Comparison of ENCODE assay signal across 9 mouse cellular contexts in the genomic region with DNA sequence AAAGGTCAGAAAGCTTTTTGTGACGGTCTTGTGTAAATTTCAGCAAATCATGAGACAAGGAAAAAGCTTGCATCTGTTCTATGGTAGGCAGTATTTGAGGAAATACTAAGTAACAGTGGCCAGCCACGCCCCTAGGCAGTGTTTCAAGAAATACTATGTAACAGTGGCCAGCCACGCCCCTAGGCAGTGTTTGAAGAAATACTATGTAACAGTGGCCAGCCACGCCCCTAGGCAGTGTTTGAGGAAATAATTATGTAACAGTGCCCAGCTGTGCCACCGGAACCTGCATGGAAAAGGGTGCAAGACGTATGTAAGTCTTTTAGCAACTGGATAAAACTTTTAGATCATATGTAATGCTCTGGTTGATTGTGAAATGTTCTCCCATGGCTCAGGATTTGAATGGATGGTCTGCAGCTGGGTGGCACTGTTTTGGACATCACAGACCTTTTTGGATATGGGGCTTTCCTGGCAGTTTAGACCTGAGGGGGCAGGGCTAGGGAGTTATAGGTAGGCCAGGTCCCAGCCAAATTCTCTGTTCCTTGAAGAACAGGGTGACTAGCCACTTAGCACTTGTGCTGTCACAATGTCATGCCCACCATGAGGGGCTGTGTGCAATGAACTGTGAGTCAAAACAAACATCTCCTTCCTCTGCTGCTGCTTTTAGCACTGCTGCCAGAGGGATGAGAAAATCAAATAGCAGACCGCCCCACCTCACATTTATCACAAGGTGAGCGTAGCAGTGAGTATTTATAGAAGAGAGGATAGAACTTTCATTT. TPM values are rescaled to one million over a fixed set of nuclear protein-coding genes. Genes with fewer than 3 reads are reported as not detected.
DNase-seq lines count a peak whose midpoint lies in the region; ATAC-seq and TF ChIP-seq lines count a peak whose summit lies in the region.
"Had no signal": no experiment of that assay in that cellular context is flagged by ENCODE, and none has a peak within 500 bp of the region (broad histone marks: within the 10 kb centered on the region; RNA-seq: fewer than 3 reads in every experiment).

No protein-coding gene starts in this region.

- no peaks in the 10 kb centered on the region for H3K4me1 ChIP-seq in embryonic facial prominence, embryonic 14.5 days (ENCODE audit: control insufficient read depth, insufficient read depth, low read length)
- peaks cover 9% of the 10 kb centered on the region; the same call in 1 of the 2 replicates for H3K4me1 ChIP-seq in embryonic facial prominence, embryonic 10.5 days
- no peaks in the 10 kb centered on the region for H3K4me1 ChIP-seq in kidney, postnatal 0 days (replicated peaks; ENCODE audit: insufficient read depth, low read length)

- no peak for ATAC-seq in embryonic facial prominence, embryonic 14.5 days (ENCODE audit: low read depth)
- ATAC-seq in kidney, postnatal 0 days (replicated peaks; ENCODE audit: low FRiP score, low read depth): no peak
- ATAC-seq in megakaryocyte-erythroid progenitor cell, adult 5-6 weeks (replicated peaks; ENCODE audit: low FRiP score, low TSS enrichment, poor library complexity, severe bottlenecking): peak; percentile 98
- no peak for ATAC-seq in erythroblast, adult 5-6 weeks (replicated peaks; ENCODE audit: low FRiP score, poor library complexity, severe bottlenecking)

- no peaks in the 10 kb centered on the region for H3K9me3 ChIP-seq in embryonic facial prominence, embryonic 14.5 days (ENCODE audit: control insufficient read depth, low read length)
- no peaks in the 10 kb centered on the region for H3K9me3 ChIP-seq in embryonic facial prominence, embryonic 10.5 days
- H3K9me3 ChIP-seq in kidney, postnatal 0 days (replicated peaks; ENCODE audit: low read length): no peaks in the 10 kb centered on the region
- H3K9me3 ChIP-seq: embryonic facial prominence, embryonic 12.5 days had no signal

- H3K36me3 ChIP-seq in embryonic facial prominence, embryonic 14.5 days (ENCODE audit: control insufficient read depth, insufficient read depth, low read length): peaks cover 41% of the 10 kb centered on the region
- H3K36me3 ChIP-seq in embryonic facial prominence, embryonic 10.5 days (replicated peaks): peaks cover 43% of the 10 kb centered on the region
- 0 out of 2 replicates have a peak, but pooled peaks cover 2% of the 10 kb centered on the region for H3K36me3 ChIP-seq in kidney, postnatal 0 days (ENCODE audit: insufficient read depth, low read length)

- no peak overlapping the region for H3K4me2 ChIP-seq in embryonic facial prominence, embryonic 14.5 days (ENCODE audit: low read depth, low read length)
- H3K4me2 ChIP-seq in kidney, postnatal 0 days (ENCODE audit: low read length): no peak overlapping the region
- H3K4me2 ChIP-seq: embryonic facial prominence, embryonic 12.5 days had no signal

- WGBS in embryonic facial prominence, embryonic 14.5 days: 68% methylated on average over 8 of the region's 8 CpGs
- WGBS in embryonic facial prominence, embryonic 10.5 days: 83% methylated on average over 8 of the region's 8 CpGs
- WGBS in kidney, postnatal 0 days: 71% methylated on average over 8 of the region's 8 CpGs

- DNase-seq in embryonic facial prominence, embryonic 14.5 days (ENCODE audit: low spot score): peak; percentile 40
- no peak for DNase-seq in embryonic facial prominence, embryonic 10.5 days (ENCODE audit: low spot score)
- peak; percentile 87 for DNase-seq in MEL-GATA-1-ER (ENCODE audit: extremely low read depth, low read depth)
- DNase-seq in kidney, postnatal 0 days (ENCODE audit: low spot score): no peak
- DNase-seq in embryo, embryonic 11 days: no peak
- DNase-seq in thymus, postnatal 10 days (ENCODE audit: low spot score in 2 of 2): no peak

- H3K27me3 ChIP-seq in embryonic facial prominence, embryonic 14.5 days (replicated peaks; ENCODE audit: control insufficient read depth, insufficient read depth, low read length): no peaks in the 10 kb centered on the region
- no peaks in the 10 kb centered on the region for H3K27me3 ChIP-seq in embryonic facial prominence, embryonic 10.5 days (replicated peaks; ENCODE audit: low read depth, poor library complexity, severe bottlenecking)
- no peaks in the 10 kb centered on the region for H3K27me3 ChIP-seq in kidney, postnatal 0 days (ENCODE audit: insufficient read depth, low read length)
- H3K27me3 ChIP-seq: embryonic facial prominence, embryonic 12.5 days had no signal

- TF ChIP-seq CTCF in kidney, postnatal 0 days (IDR thresholded peaks at IDR 0.05; ENCODE audit: low read depth): 0 out of 2 replicates have a peak, but pooled peaks have one; percentile 2

- no peak overlapping the region for H3K4me3 ChIP-seq in embryonic facial prominence, embryonic 14.5 days (ENCODE audit: low read depth, low read length)
- H3K4me3 ChIP-seq in embryonic facial prominence, embryonic 10.5 days: no peak overlapping the region
- H3K4me3 ChIP-seq in kidney, postnatal 0 days (replicated peaks; ENCODE audit: low read depth, low read length): no peak overlapping the region
- H3K4me3 ChIP-seq: embryonic facial prominence, embryonic 12.5 days had no signal

- no peak overlapping the region for H3K9ac ChIP-seq in embryonic facial prominence, embryonic 14.5 days (ENCODE audit: low read depth, low read length)
- no peak overlapping the region for H3K9ac ChIP-seq in kidney, postnatal 0 days (ENCODE audit: low read depth, low read length)
- H3K9ac ChIP-seq: embryonic facial prominence, embryonic 12.5 days had no signal

- H3K27ac ChIP-seq in embryonic facial prominence, embryonic 14.5 days (replicated peaks; ENCODE audit: low read depth, low read length): no peak overlapping the region
- H3K27ac ChIP-seq in embryonic facial prominence, embryonic 10.5 days (replicated peaks): no peak overlapping the region
- H3K27ac ChIP-seq in kidney, postnatal 0 days: no peak overlapping the region
- H3K27ac ChIP-seq: embryonic facial prominence, embryonic 12.5 days had no signal

RNA-seq across cellular contexts. Expression of a gene that starts 56.5 kb away (rescaled TPM):
- polyA plus RNA-seq in embryonic facial prominence, embryonic 14.5 days (2014; fragmentation: Nextera tagmentation; extraction: Ambion mirVana): 2.9 and 4.2 TPM in 2 replicates
- polyA plus RNA-seq in embryonic facial prominence, embryonic 10.5 days (2016; fragmentation: Nextera tagmentation; extraction: Ambion mirVana): 2.8 and 3.6 TPM in 2 replicates
- polyA plus RNA-seq in kidney, postnatal 0 days (2015; fragmentation: Nextera tagmentation; extraction: Ambion mirVana): 3.2 and 3.5 TPM in 2 replicates
- total RNA-seq in megakaryocyte-erythroid progenitor cell, adult 5-6 weeks (2014; fragmentation: Nextera tagmentation): 11.5 and 13.4 TPM in 2 replicates
- total RNA-seq in megakaryocyte-erythroid progenitor cell, adult 5-6 weeks (2017): 5.3 and 7.3 TPM in 2 replicates
- 2.7 and 3.8 TPM in 2 replicates for total RNA-seq in erythroblast, adult 5-6 weeks (2015; ENCODE audit: low replicate concordance)
- 0.77 and 0.84 TPM in 2 replicates for total RNA-seq in erythroblast, adult 5-6 weeks (2017; ENCODE audit: low replicate concordance)

Comparison
In these comparisons a context has a peak if more than half of its experiments do, and no peak if none do; other contexts are left out.
1. DNase-seq: peak in embryonic facial prominence, embryonic 14.5 days (single experiment) and MEL-GATA-1-ER (single experiment); none in embryonic facial prominence, embryonic 10.5 days (single experiment), kidney, postnatal 0 days (single experiment), embryo, embryonic 11 days (single experiment) and thymus, postnatal 10 days (0 of 2).